Mouse (Mus musculus) stomach, embryonic 15.5 days (tissue): Measurements from ENCODE around the gene Nol4l. TPM values are rescaled to one million over a fixed set of nuclear protein-coding genes. Genes with fewer than 3 reads are reported as not detected.

Source experiments
- ATAC-seq: fragments of 200-750 bp; cut with Nextera tagmentation; 2 replicates; pipeline ENCODE4 v1.8.0; 2017; ENCODE audit warnings: low read depth, moderate number of reproducible peaks, moderate TSS enrichment; ENCODE audit not compliant: insufficient read depth, low FRiP score
- H3K27ac ChIP-seq: fragments of 300-500 bp; sonication (generic); 2 replicates; pipeline ENCODE4 v1.5.1; 2015; ENCODE audit warnings: mild to moderate bottlenecking, inconsistent platforms
- H3K27me3 ChIP-seq: fragments of 300-500 bp; sonication (generic); replicated peaks from 2 replicates; pipeline ENCODE4 v1.6.1; 2015; ENCODE audit warnings: inconsistent platforms
- H3K36me3 ChIP-seq: fragments of 300-500 bp; sonication (generic); 2 replicates; pipeline ENCODE4 v1.6.1; 2015; ENCODE audit warnings: inconsistent platforms
- H3K4me1 ChIP-seq: fragments of 300-500 bp; sonication (generic); 2 replicates; pipeline ENCODE4 v1.6.1; 2015; ENCODE audit warnings: inconsistent platforms
- H3K4me2 ChIP-seq: fragments of 300-500 bp; sonication (generic); 2 replicates; pipeline ENCODE4 v1.6.1; 2015; ENCODE audit warnings: mild to moderate bottlenecking, inconsistent platforms
- H3K4me3 ChIP-seq: fragments of 300-500 bp; sonication (generic); replicated peaks from 2 replicates; pipeline ENCODE4 v1.5.1; 2015; ENCODE audit warnings: inconsistent platforms
- H3K9ac ChIP-seq: fragments of 300-500 bp; sonication (generic); 2 replicates; pipeline ENCODE4 v1.6.1; 2015; ENCODE audit warnings: inconsistent platforms
- H3K9me3 ChIP-seq: fragments of 300-500 bp; sonication (generic); 2 replicates; pipeline ENCODE4 v1.6.1; 2016; ENCODE audit warnings: inconsistent platforms
- WGBS: fragments of 180-500 bp; shearing (Covaris S2); methylation state at CpG from one replicate; pipeline ENCODE4 v1.1.7; 2015; 5-methylcytosine and 5-hydroxymethylcytosine counted together
- polyA plus RNA-seq: library from polyadenylated mRNA; unstranded; fragments of >200 nt; fragmentation: Nextera tagmentation; extraction: Ambion mirVana; gene quantifications from 2 replicates; pipeline ENCODE4 v1.2.1, GENCODE M21; 2015

The Nol4l gene
- polyA plus RNA-seq, 1 experiment from 2014 or later, result 14.3 TPM

DNA sequence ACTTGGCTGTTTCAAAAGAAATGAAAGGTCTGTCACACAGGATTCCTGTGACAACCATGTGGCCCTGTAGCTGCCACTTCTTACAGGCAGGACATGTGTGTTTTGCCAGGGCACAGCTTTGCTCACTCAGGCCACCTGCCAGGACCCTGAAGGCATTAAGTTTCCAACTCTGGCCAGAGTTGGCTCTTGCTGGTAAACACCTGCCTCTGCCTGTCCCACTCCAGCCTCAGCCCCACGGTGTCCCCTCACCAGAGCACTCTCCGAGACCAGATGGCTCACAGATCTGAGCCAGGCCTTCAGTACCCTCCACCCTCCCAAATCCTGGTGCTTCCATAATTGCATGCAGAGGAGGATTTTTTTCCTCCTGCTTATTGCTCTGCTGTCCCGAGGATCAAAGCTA lies 58.8 kb downstream of the Nol4l start:
- WGBS, result 49% methylated on average over 3 of the region's 3 CpGs
- Histone ChIP-seq H3K4me1 (peaks cover 23% of the 10 kb centered on the region), H3K4me3 (no peak overlapping the region), H3K27ac (no peak overlapping the region), H3K36me3 (no peaks in the 10 kb centered on the region), H3K9ac (no peak overlapping the region), H3K9me3 (no peaks in the 10 kb centered on the region), H3K4me2 (no peak overlapping the region), H3K27me3 (no peaks in the 10 kb centered on the region)
- ATAC-seq, result no peak

DNA sequence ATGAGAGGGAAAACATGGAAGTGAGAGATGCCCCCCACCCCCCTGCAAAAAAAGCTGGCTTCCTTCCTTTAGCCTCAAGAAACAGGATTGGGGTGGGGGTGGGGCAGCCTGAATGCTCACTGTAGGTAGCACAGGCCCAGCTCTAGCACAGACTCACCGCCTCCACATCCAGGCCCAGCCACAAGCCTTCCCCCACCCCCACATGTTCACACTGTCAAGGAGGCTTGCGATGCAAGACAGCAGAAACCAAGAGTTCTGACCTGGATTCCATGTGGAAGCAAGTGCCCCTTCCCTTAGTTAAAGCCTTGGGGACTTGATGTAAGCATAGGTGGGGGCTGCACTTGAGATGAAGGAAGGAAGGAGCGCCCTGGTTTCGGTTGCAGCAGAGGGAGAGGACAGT lies 60.0 kb downstream of the Nol4l start:
- H3K27me3 ChIP-seq, result no peaks in the 10 kb centered on the region
- H3K4me2 ChIP-seq, result no peak overlapping the region
- WGBS, result 53% methylated on average over 4 of the region's 4 CpGs
- no peaks in the 10 kb centered on the region for H3K36me3 ChIP-seq
- no peaks in the 10 kb centered on the region for H3K9me3 ChIP-seq
- peaks cover 12% of the 10 kb centered on the region for H3K4me1 ChIP-seq
- peak; percentile 63; the same call in 1 of the 2 replicates for ATAC-seq
- H3K27ac ChIP-seq, result no peak overlapping the region
- H3K9ac ChIP-seq, result no peak overlapping the region
- no peak overlapping the region for H3K4me3 ChIP-seq

DNA sequence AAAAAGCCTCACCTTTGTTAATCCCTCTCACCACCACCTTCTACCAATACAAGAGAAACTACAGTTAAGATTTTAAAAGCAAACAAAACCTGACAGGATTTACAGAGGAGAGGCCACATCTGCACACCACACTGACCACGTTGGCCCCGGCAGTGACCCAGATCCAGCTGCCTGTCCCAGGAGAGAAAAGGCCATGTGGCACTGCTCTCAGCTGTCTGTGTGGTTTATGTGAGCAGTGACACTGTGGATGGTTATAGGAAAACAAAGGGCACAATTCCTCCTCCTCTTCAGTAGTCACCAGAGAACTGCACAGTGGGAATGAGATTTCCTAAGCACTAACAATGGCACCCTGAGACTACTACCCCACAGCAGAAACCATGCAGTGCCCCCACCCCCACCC lies 60.5 kb downstream of the Nol4l start:
- no peak overlapping the region for H3K4me3 ChIP-seq
- H3K9ac ChIP-seq, result no peak overlapping the region
- H3K9me3 ChIP-seq, result no peaks in the 10 kb centered on the region
- H3K4me1 ChIP-seq, result peaks cover 8% of the 10 kb centered on the region
- no peaks in the 10 kb centered on the region for H3K36me3 ChIP-seq
- peak; percentile 27; the same call in 1 of the 2 replicates for ATAC-seq
- 42% methylated on average over 2 of the region's 2 CpGs for WGBS
- H3K4me2 ChIP-seq, result no peak overlapping the region
- no peaks in the 10 kb centered on the region for H3K27me3 ChIP-seq
- H3K27ac ChIP-seq, result no peak overlapping the region

DNA sequence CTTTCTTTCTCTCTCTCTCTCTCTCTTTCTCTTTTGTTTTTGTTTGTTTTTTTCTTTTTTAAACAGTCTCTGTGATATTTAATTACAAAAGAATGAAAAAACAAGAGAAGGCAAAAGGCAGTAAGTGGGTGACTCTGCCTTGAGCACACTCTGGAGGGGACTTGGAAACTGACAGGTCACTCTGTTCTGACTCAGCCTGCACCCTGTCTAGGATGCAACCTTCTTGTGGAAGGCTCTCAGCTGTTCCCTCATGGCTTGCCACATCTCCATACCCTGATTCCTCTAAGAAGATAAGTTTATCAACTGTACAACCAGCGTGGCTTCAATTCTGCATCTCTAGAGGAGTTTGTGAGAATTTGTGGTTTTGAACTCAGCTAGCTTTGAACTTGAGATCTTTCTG lies 62.4 kb downstream of the Nol4l start:
- Histone ChIP-seq H3K4me3 (no peak overlapping the region), H3K4me2 (no peak overlapping the region), H3K9ac (no peak overlapping the region), H3K4me1 (peaks cover 7% of the 10 kb centered on the region; the same call in 1 of the 2 replicates), H3K36me3 (no peaks in the 10 kb centered on the region), H3K27me3 (no peaks in the 10 kb centered on the region), H3K9me3 (no peaks in the 10 kb centered on the region), H3K27ac (no peak overlapping the region)
- 68% methylated on average over 1 of the region's 1 CpGs for WGBS
- no peak for ATAC-seq

DNA sequence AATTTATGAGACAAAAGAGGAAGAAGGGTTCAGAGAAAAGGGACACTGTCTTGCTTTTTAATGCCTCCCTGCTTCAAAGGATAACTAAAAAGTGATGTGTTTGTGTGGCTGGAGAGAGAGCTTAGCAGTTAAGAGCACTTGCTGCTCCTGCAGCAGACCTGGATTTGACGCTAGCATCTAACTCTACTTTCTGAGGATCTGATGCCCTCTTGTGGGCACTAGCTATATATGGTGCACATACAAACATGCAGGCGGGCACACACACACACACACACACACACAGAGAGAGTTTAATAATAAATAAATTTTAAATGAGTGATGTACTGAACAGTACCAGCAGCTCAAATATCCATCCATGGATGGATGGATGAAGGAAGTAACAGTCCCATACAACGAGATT lies 66.5 kb downstream of the Nol4l start:
- Histone ChIP-seq H3K36me3 (no peaks in the 10 kb centered on the region), H3K9ac (no peak overlapping the region), H3K4me2 (no peak overlapping the region), H3K27ac (no peak overlapping the region), H3K4me3 (no peak overlapping the region), H3K4me1 (peaks cover 7% of the 10 kb centered on the region; the same call in 1 of the 2 replicates), H3K27me3 (no peaks in the 10 kb centered on the region), H3K9me3 (no peaks in the 10 kb centered on the region)
- ATAC-seq, result no peak
- WGBS, result 79% methylated on average over 3 of the region's 3 CpGs

DNA sequence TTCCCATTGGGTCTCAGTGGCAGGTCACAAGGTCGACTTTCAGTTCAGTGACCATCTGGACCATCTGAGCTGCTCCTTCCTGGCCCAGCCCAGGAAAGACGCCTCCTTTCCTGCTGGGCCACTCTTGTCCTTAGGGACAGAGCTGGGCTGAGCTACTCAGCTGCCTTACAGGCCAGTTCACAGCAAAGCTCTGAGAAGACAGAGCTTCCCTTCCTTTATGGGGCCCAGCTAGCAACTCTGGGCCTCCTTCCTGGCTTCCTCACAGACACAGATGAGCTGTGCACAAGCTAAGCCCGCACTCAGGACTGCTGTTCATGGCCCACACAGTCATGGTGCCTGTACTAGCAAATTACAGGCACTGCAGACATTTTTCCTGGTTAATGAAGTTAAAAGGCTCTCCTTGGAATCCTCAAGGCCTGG lies 71.7 kb downstream of the Nol4l start:
- Histone ChIP-seq H3K4me3 (no peak overlapping the region), H3K4me2 (no peak overlapping the region), H3K9me3 (no peaks in the 10 kb centered on the region), H3K4me1 (peaks cover 25% of the 10 kb centered on the region), H3K36me3 (no peaks in the 10 kb centered on the region), H3K27me3 (no peaks in the 10 kb centered on the region), H3K9ac (no peak overlapping the region), H3K27ac (peak overlapping the region; percentile 70)
- peak; percentile 16; the same call in 1 of the 2 replicates for ATAC-seq
- 36% methylated on average over 3 of the region's 3 CpGs for WGBS

DNA sequence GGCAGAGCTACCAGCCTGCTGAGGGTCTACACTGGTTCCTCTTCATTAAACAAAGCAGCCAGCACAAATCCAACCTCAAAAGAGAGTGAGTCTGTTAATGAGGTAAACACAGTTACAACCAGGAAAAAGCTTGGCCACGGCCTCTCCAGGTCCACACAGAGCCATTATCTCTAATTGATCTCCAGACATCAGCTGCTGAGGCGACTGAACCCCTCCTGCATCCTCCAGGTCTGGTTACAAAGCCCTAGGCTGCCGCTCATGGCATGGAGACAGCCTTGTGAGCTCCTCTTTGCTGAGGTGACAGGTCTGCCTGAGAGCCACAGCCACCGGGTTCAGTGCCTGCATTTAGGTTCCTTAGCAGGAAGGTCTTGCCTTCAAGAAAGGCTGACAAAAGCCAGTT lies 72.3 kb downstream of the Nol4l start:
- H3K4me3 ChIP-seq, result no peak overlapping the region
- H3K27ac ChIP-seq, result peak overlapping the region; percentile 70
- 33% methylated on average over 4 of the region's 4 CpGs for WGBS
- no peaks in the 10 kb centered on the region for H3K36me3 ChIP-seq
- peaks cover 25% of the 10 kb centered on the region for H3K4me1 ChIP-seq
- no peaks in the 10 kb centered on the region for H3K9me3 ChIP-seq
- no peak overlapping the region for H3K4me2 ChIP-seq
- no peaks in the 10 kb centered on the region for H3K27me3 ChIP-seq
- H3K9ac ChIP-seq, result no peak overlapping the region
- no peak for ATAC-seq

DNA sequence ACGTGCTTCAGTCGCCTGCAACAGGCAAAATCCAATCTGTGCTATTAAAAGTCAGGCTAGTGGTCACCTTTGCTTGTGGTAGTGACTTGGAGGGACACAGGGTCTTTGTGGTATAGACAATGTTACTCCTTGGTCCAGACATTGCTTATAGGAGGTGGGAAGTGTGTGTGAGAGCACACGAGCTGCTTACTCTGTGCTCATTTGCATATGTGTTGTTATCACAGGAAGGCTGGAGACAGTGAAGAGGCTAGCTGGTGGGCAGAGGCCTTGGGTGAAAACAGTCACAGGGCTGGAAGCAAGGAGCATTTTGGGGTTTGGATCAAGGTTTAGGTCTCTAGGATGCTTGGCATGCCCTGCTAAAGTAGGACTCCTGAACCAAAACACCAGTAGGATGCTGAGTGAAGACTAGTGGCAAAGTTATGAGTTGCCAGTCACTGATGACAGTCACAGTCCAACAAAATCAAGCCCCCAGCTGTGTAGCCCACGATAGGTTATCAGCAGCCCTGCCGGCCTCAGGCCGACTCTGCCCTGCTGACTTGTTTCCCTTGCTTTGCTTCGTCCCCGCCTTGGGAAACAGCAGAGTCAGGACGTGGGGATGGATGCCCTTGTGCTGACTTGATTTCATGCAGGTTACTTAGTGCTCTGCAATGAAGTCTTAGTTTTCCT lies 74.8 kb downstream of the Nol4l start:
- H3K27ac ChIP-seq, result no peak overlapping the region
- peak; percentile 52; the same call in 1 of the 2 replicates for ATAC-seq

DNA sequence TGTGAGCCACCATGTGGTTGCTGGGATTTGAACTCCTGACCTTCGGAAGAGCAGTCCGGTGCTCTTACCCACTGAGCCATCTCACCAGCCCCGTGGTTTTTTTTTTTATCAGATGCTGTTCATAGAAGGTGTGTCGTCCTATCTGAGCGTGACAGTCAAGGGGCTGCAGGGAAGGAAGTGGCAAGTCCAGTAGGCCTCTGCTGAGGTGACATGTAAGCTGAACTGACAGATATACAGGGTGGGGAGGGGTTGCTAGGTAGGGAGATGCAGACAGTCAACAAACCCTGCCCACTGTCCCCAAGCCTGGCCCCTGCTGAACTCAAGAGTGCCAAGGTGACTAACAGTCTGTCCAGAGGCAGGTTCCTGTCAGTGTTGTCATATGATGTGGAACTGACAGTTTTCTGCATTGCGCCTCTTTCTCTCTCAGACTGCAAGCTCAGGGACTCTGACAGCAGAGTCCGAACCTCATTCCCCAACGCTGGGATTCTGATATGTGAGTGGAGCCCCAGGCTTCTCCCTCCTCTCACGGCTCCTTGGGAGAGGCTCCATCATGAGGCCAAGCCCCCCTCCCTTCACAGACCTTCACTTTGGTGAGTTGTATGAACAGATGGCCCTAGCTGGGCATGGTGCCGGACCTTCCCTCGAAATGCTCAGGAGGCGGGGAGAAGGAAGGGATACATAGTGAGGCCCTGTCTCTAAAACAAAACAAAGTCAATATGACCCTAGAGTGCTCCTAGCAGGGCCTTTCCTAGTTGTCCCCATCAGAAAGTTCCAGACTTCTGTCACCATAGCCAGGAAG lies 75.6 kb downstream of the Nol4l start:
- Histone ChIP-seq H3K27ac (no peak overlapping the region), H3K9ac (no peak overlapping the region), H3K27me3 (no peaks in the 10 kb centered on the region), H3K4me1 (peaks cover 25% of the 10 kb centered on the region), H3K4me2 (no peak overlapping the region), H3K4me3 (no peak overlapping the region), H3K9me3 (no peaks in the 10 kb centered on the region), H3K36me3 (no peaks in the 10 kb centered on the region)
- 52% methylated on average over 12 of the region's 12 CpGs for WGBS
- ATAC-seq, result peak; percentile 78; the same call in 1 of the 2 replicates

More for the DNA sequence above, 74.8 kb downstream of the Nol4l start:
- Histone ChIP-seq H3K36me3 (no peaks in the 10 kb centered on the region), H3K9me3 (no peaks in the 10 kb centered on the region), H3K4me3 (no peak overlapping the region), H3K27me3 (no peaks in the 10 kb centered on the region), H3K4me2 (no peak overlapping the region), H3K9ac (no peak overlapping the region), H3K4me1 (peaks cover 25% of the 10 kb centered on the region)
- 69% methylated on average over 9 of the region's 9 CpGs for WGBS

DNA sequence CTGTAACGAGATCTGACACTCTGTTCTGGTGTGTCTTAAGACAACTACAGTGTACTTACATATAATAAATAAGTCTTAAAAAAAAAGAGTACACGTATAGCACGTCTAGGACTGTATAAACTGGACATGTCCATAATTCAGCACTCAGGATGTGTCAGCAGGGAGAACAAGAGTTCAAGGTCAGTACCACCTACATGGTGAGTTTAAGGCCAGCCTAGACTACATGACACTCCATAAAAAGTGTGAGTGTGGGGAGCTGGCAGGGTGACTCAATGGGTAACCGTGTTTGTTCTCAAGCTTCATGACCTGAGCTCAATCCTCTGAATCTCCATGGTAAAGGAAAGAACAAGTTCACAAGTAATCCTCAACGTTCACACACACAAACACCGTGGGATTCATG lies 81.3 kb downstream of the Nol4l start:
- Histone ChIP-seq H3K4me1 (no peaks in the 10 kb centered on the region), H3K9ac (no peak overlapping the region), H3K4me2 (no peak overlapping the region), H3K4me3 (no peak overlapping the region), H3K9me3 (no peaks in the 10 kb centered on the region), H3K36me3 (no peaks in the 10 kb centered on the region), H3K27ac (no peak overlapping the region), H3K27me3 (no peaks in the 10 kb centered on the region)
- no peak for ATAC-seq
- WGBS, result 81% methylated on average over 6 of the region's 6 CpGs

DNA sequence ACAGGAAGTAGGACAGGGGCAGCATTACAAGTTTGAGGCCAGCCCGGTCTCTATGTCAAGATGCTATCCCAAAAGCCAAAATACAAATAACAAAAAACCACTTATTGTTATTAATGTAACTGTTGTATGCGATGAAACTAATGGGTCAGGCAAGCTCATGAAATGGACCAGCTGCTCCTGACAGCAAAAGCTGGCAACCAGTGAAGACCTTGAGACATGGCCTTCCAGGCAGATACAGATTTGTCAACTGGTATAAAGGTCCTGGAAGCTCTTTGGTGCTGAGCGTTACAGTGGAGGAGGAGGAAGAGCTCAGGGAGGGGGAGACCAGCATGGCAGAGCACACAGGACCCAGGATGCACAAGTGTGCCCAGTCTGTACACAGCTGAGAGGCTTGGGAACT lies 82.1 kb downstream of the Nol4l start:
- Histone ChIP-seq H3K27ac (no peak overlapping the region; the same call in 1 of the 2 replicates), H3K36me3 (no peaks in the 10 kb centered on the region), H3K9me3 (no peaks in the 10 kb centered on the region), H3K4me1 (peaks cover 5% of the 10 kb centered on the region; the same call in 1 of the 2 replicates), H3K27me3 (no peaks in the 10 kb centered on the region), H3K9ac (no peak overlapping the region), H3K4me3 (no peak overlapping the region), H3K4me2 (no peak overlapping the region)
- WGBS, result 53% methylated on average over 3 of the region's 3 CpGs
- no peak for ATAC-seq

DNA sequence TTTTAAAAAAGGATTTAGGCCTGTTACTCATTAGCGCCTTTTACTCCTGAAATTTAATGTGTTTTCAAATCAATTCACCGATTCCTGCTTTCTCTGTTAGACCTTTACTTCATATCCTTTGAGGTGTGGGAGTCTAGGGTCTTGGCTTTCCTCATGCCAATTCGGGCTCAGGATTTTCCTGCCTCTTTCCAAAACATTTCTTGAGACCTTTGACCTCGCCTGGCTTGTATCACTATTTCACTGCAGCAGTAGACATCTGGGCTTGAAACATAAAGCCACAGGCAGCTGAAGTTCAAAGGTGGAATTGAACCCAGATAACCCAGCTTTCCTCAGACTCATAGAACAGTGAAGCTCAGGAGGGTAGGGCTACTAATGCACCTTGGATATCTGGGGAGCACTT lies 83.3 kb downstream of the Nol4l start:
- ATAC-seq, result no peak
- WGBS, result 21% methylated on average over 4 of the region's 4 CpGs
- Histone ChIP-seq H3K27ac (no peak overlapping the region), H3K27me3 (no peaks in the 10 kb centered on the region), H3K9me3 (no peaks in the 10 kb centered on the region), H3K4me3 (no peak overlapping the region), H3K4me1 (peaks cover 17% of the 10 kb centered on the region), H3K36me3 (no peaks in the 10 kb centered on the region), H3K4me2 (peak overlapping the region; percentile 89; the same call in 1 of the 2 replicates), H3K9ac (no peak overlapping the region)
